Mouse (Mus musculus) layer of hippocampus, adult 11-12 months (tissue): ENCODE measurements at regions not wholly inside any gene's neighbourhood (a gene's known extent, or its start where the extent isn't known, plus 50 kb on each side); places are given as distances from the start of the nearest gene placed in this dataset.
A peak's percentile ranks its signal among the peaks of the same experiment; 100 is the strongest.

ENCODE experiments used
- DNase-seq: peaks from one replicate; pipeline ENCODE4 v3.0.0; 2022; ENCODE audit warnings: low spot score

- no peak for DNase-seq
These were observed 1020.5 kb downstream of the 9330182O14Rik start for GRCm38 (mm10) chr15:41154551-41155151.

DNA sequence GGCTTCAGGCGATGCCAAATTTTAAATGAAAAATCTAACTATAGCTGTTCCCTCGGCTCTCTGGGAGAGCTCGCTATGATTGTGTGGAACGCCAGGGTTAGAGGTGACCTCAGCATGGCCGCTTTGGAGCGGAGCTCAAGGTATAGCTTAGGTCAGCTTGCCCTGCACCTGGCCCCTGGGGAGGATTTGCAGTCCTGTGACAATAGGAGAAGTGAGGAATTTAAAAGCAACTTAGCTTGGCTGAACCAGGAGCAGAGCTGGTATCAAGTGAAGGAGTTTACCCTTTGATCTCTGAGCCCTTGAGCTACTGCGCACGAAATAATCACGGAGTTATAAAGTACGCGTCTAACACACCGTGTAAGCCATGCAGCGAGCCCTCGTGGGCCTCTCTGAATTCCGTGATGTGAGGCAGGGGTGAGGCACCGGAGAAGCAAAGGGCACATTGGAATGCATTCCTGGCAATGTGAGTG lies 1021.0 kb downstream of the 9330182O14Rik start:
- DNase-seq: no peak

- no peak for DNase-seq
These were observed 1023.6 kb downstream of the 9330182O14Rik start for GRCm38 (mm10) chr15:41157802-41158201.

DNA sequence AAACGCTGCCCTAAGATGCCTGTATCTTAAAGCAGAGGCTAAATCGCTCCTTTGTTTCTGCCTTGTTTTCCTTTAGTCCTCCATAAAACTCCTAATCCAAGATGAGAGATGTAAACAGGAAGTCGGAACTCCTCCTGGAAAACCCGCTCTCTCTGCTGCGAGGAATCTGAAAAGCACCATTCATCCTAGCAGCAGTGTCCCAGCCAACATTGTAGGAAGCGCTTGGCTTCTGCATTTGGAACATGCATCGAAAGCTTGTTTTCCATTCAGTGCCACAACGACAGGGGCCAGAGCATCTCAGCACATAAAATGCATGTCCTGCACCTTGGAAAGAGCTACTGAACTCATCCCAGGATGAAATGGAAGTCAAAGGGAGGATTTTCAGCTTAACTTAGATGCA lies 1028.1 kb downstream of the 9330182O14Rik start:
- peak; percentile 34 for DNase-seq

DNA sequence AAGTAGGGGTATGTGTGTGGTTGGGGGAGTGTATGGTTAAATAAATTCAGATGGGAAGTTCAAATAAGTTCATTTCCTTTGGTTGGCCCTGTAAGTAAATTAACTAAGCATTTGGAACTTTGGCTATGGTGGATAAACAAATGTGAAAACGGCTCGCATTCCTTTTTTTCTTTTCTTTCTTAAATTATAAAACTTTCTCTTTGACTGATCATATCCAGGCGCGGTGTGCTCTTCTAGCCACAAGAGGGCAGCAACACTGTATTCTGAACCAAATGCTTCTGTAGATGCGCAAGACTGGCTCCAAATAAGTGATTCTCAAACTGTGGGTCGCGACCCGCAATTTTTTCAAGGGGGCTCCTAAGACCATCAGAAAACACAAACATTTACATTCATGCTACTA lies 1028.6 kb downstream of the 9330182O14Rik start:
- DNase-seq: peak; percentile 71

GRCm38 (mm10) chr15:41163643-41164358 lies 1029.6 kb downstream of the 9330182O14Rik start:
- no peak for DNase-seq

DNA sequence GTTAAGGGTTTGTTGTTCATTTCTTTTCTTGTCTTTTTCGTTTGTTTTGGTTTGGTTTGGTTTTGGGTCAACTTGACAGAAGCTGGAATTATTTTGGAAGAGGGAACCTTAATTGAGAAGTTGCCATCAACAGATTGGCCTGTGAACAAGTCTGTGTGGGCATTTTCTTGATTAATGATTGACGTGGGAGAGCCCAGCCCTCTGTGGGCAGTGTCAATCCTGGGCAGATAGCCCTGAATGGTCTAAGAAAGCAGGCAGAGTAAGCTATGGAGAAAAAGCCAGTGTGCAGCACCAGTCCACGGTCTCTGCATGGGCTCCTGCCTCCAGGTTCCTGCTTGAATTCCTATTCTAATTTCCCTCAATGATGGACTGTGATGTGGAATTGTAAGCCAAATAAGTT lies 1031.4 kb downstream of the 9330182O14Rik start:
- DNase-seq: no peak

DNA sequence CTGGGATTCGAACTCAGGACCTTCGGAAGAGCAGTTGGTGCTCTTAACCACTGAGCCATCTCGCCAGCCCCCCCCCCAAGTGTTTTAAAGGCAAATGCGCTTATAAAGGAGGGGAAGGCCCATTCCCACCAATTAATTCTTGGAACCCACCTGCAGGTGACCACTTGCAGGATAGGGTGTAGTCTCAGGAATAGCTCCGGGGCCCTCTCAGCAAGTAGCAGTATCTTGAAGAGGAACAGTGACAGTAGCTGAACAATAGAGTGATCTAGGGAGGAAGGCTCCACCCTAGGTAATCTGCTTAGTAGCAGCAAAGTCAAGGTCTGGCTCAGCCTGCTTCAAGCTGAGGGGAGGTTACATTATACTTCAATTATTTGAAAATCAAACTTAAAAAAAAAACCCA lies 1056.6 kb downstream of the 9330182O14Rik start:
- no peak for DNase-seq

DNA sequence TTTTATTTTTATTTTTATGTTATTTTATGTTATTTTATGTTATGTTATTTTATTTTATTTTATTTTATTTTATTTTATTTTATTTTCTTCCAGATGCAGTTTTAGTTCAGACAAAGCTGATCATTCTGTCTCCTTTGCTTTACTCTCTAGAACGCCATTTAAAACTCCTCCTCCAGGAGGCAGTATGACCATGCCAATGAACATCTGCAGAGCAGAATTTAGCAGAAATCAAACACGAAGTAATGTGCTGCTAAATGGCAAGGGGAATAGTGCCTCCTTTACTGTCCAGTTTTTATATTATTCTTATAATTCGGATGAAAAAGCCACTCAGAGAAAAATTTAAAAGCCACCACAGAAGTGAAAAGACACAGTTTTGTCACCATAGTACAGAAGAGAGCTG lies 1059.1 kb downstream of the 9330182O14Rik start:
- DNase-seq: peak; percentile 86

DNA sequence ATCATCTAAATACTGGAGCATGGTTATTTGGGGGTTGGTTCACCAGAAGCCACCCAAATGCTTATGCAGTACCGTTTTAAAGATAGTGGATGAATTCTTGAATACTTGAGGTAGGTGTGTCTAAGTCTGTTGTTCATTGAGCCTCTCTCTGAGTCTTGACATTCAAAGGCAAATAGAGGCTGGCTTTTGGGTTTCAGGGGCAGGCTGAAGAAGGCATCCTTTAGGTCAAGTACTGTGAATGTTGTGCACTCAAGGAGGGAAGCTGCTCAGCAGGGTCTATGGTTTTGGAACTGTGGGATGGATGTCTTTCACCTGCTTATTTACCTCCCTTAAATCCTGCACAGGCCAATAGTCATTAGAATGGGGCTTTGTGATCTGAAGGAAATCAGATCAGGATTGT lies 1089.6 kb downstream of the 9330182O14Rik start:
- DNase-seq: no peak

DNA sequence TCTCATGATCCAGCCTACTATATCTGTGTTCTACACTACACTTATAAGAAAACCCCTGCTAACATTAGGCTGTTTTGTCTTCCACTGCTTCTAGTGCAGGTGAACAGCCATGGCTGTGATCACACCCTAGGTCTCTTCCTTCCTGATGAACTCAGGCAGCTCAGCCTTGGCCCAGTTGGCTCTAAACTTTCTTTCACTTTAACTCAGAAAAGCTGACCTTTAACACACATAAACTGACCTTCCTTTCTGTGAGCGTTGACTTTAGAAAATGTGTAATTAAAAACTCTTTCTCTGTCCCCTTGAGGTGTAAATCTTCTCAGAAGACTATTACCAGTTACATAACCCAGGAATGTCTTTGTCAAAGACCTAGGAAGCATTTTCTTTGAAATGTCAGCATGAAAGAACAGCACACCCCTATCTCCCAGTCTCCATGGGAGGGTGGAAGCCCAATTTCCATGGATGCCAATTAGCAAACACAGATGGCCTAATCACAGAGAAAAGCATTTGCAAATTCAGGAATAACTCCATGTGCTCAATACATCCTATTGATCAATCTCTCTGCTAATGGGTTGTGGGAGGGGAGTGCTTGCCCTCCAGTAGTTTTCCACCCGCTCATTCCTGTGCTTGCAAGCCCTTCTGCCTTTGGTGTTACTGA lies 1098.4 kb downstream of the 9330182O14Rik start:
- DNase-seq: peak; percentile 20
